Comparison of ENCODE assay signal across 31 mouse cellular contexts in genomic region chr14:97347970-97348369, GRCm38 (mm10).
DNase-seq lines count a peak whose midpoint lies in the region; ATAC-seq and TF ChIP-seq lines count a peak whose summit lies in the region.
"Had no signal": no experiment of that assay in that cellular context is flagged by ENCODE, and none has a peak within 500 bp of the region (broad histone marks: within the 10 kb centered on the region; RNA-seq: fewer than 3 reads in every experiment).

No protein-coding gene starts in this region.

- H3K27me3 ChIP-seq in forebrain, postnatal 0 days (ENCODE audit: insufficient read depth, low read length): no peaks in the 10 kb centered on the region
- H3K27me3 ChIP-seq in forebrain, embryonic 13.5 days: no peaks in the 10 kb centered on the region
- H3K27me3 ChIP-seq: CH12.LX; embryonic facial prominence, embryonic 12.5 days; embryonic facial prominence, embryonic 15.5 days; forebrain, embryonic 15.5 days; heart, embryonic 12.5 days; heart, embryonic 15.5 days; hindbrain, embryonic 15.5 days; intestine, embryonic 15.5 days had no signal

- H3K4me2 ChIP-seq in forebrain, postnatal 0 days (ENCODE audit: low read depth): no peak overlapping the region
- no peak overlapping the region for H3K4me2 ChIP-seq in forebrain, embryonic 13.5 days
- H3K4me2 ChIP-seq: embryonic facial prominence, embryonic 12.5 days; embryonic facial prominence, embryonic 15.5 days; forebrain, embryonic 15.5 days; heart, embryonic 12.5 days; heart, embryonic 15.5 days; hindbrain, embryonic 15.5 days; intestine, embryonic 15.5 days had no signal

- 57% methylated on average over 2 of the region's 2 CpGs for WGBS in forebrain, postnatal 0 days
- WGBS in forebrain, embryonic 13.5 days: 89% methylated on average over 2 of the region's 2 CpGs

- H3K9me3 ChIP-seq in forebrain, postnatal 0 days (ENCODE audit: low read length): no peaks in the 10 kb centered on the region
- no peaks in the 10 kb centered on the region for H3K9me3 ChIP-seq in forebrain, embryonic 13.5 days (replicated peaks)
- H3K9me3 ChIP-seq: embryonic facial prominence, embryonic 12.5 days; embryonic facial prominence, embryonic 15.5 days; forebrain, embryonic 15.5 days; heart, embryonic 12.5 days; heart, embryonic 15.5 days; hindbrain, embryonic 15.5 days; intestine, embryonic 15.5 days had no signal

- DNase-seq in forebrain, postnatal 0 days: peak; percentile 20
- peak; percentile 24 for DNase-seq in 416B (ENCODE audit: low read depth)
- peak; percentile 2 for DNase-seq in brain, adult 2 months (ENCODE audit: low read depth, low spot score)
- no peak for DNase-seq in cerebellum, postnatal 36 days
- no peak for DNase-seq in frontal cortex, postnatal 25 days (ENCODE audit: low spot score in 2 of 2)
- no peak for DNase-seq in cerebellum, adult 8-10 months
- DNase-seq: adrenal gland, adult 8-10 months; adrenal gland, postnatal 25 days; B cell, adult 2 months; cerebellum, adult 18-20 months; cerebellum, adult 9-11 months; cerebellum, postnatal 25 days; gastrocnemius, adult 2 months; gastrocnemius, postnatal 14 days; heart, adult 11 months; heart, postnatal 10 days; heart, postnatal 36 days; kidney, adult 11 months; kidney, adult 8-10 months had no signal

- no peak for TF ChIP-seq CTCF in forebrain, postnatal 0 days (IDR thresholded peaks at IDR 0.05; ENCODE audit: low read depth)

- no peak overlapping the region for H3K27ac ChIP-seq in forebrain, postnatal 0 days (ENCODE audit: low read depth, low read length)
- no peak overlapping the region for H3K27ac ChIP-seq in forebrain, embryonic 13.5 days
- H3K27ac ChIP-seq: embryonic facial prominence, embryonic 12.5 days; embryonic facial prominence, embryonic 15.5 days; forebrain, embryonic 15.5 days; gastrocnemius, adult 2 months; heart, embryonic 15.5 days; hindbrain, embryonic 15.5 days; intestine, embryonic 15.5 days had no signal

- H3K4me1 ChIP-seq in forebrain, postnatal 0 days (ENCODE audit: insufficient read depth): no peaks in the 10 kb centered on the region
- no peaks in the 10 kb centered on the region for H3K4me1 ChIP-seq in forebrain, embryonic 13.5 days
- H3K4me1 ChIP-seq: embryonic facial prominence, embryonic 12.5 days; embryonic facial prominence, embryonic 15.5 days; forebrain, embryonic 15.5 days; heart, embryonic 12.5 days; heart, embryonic 15.5 days; hindbrain, embryonic 15.5 days; intestine, embryonic 15.5 days had no signal

- no peak overlapping the region for H3K9ac ChIP-seq in forebrain, postnatal 0 days
- H3K9ac ChIP-seq in forebrain, embryonic 13.5 days: no peak overlapping the region
- H3K9ac ChIP-seq: embryonic facial prominence, embryonic 12.5 days; embryonic facial prominence, embryonic 15.5 days; forebrain, embryonic 15.5 days; heart, embryonic 12.5 days; heart, embryonic 15.5 days; hindbrain, embryonic 15.5 days; intestine, embryonic 15.5 days had no signal

- H3K4me3 ChIP-seq in forebrain, postnatal 0 days (ENCODE audit: low read depth, low read length): no peak overlapping the region
- H3K4me3 ChIP-seq in forebrain, embryonic 13.5 days: no peak overlapping the region
- H3K4me3 ChIP-seq: embryonic facial prominence, embryonic 12.5 days; embryonic facial prominence, embryonic 15.5 days; forebrain, embryonic 15.5 days; gastrocnemius, adult 2 months; heart, embryonic 12.5 days; heart, embryonic 15.5 days; hindbrain, embryonic 15.5 days; intestine, embryonic 15.5 days had no signal

- H3K36me3 ChIP-seq in forebrain, postnatal 0 days (ENCODE audit: insufficient read depth): no peaks in the 10 kb centered on the region
- no peaks in the 10 kb centered on the region for H3K36me3 ChIP-seq in forebrain, embryonic 13.5 days (ENCODE audit: poor library complexity, severe bottlenecking)
- H3K36me3 ChIP-seq: embryonic facial prominence, embryonic 12.5 days; embryonic facial prominence, embryonic 15.5 days; forebrain, embryonic 15.5 days; G1E; heart, embryonic 12.5 days; heart, embryonic 15.5 days; hindbrain, embryonic 15.5 days; intestine, embryonic 15.5 days had no signal

- no peak for ATAC-seq in forebrain, postnatal 0 days
- no peak for ATAC-seq in forebrain, embryonic 13.5 days
- peak; percentile 22; the same call in 1 of the 2 replicates for ATAC-seq in common myeloid progenitor, adult 5-6 weeks (replicated peaks; ENCODE audit: low read depth, poor library complexity, severe bottlenecking)
- ATAC-seq: activated CD4-positive, CD25-positive, alpha-beta regulatory T cell, adult 4 months; forebrain, embryonic 15.5 days; intestine, embryonic 15.5 days had no signal

Comparison
In these comparisons a context has a peak if more than half of its experiments do, and no peak if none do; other contexts are left out.
1. DNase-seq: peak in forebrain, postnatal 0 days (single experiment), 416B (single experiment) and brain, adult 2 months (single experiment); none in cerebellum, postnatal 36 days (0 of 2), frontal cortex, postnatal 25 days (0 of 2) and cerebellum, adult 8-10 months (single experiment).